Mouse (Mus musculus): ENCODE measurements around the gene Sec31a. TPM values are rescaled to one million over a fixed set of nuclear protein-coding genes. Genes with fewer than 3 reads are reported as not detected.

Gene Sec31a
- 100 to 1,000 TPM; 101 to 111 TPM for total RNA-seq (2021)
- polyA plus RNA-seq (2012; rRNA removed) = 184 and 201 TPM in 2 replicates
- long read RNA-seq, full-length matches to known transcripts = 1 of 88 reads
- long read RNA-seq, partial matches to known transcripts = 26 of 88 reads
- long read RNA-seq, other reads (novel, unspliced or antisense) = 61 of 88 reads

GRCm38 (mm10) chr5:100415761-100416590 is at the start of gene Sec31a:
Gene Sec31a, minus strand, starts transcription at chr5:100416234.
- Histone ChIP-seq H3K27me3 (ENCODE audit: control insufficient read depth, insufficient read depth, low read length) (no peaks in the 10 kb centered on the region), H3K4me3 (peak within 1 kb of the TSS; percentile 91), H3K79me2 (replicated peaks; ENCODE audit: control insufficient read depth, insufficient read depth, low read length) (peaks cover 4% of the 10 kb centered on the region; the same call in 1 of the 2 replicates), H3K9ac (ENCODE audit: low read depth, low read length) (peak within 1 kb of the TSS; percentile 89), H3K36me3 (ENCODE audit: control insufficient read depth, insufficient read depth, low read length) (peaks cover 22% of the 10 kb centered on the region), H3K27ac (peak within 1 kb of the TSS; percentile 89), H3K4me1 (ENCODE audit: control insufficient read depth, insufficient read depth, low read length) (peaks cover 10% of the 10 kb centered on the region)
- DNase-seq = peak; percentile 99
- 0% methylated on average over 76 of the region's 82 CpGs for WGBS
- intact Hi-C loops (cut with DNase I) = loop anchor here (2.0 to 5.0 kb wide), 4 partner anchors 83 to 437 kb away; partner anchors contain the start of genes 4930524J08Rik, Cops4, Helq and Hnrnpd
- TF ChIP-seq CTCF (IDR thresholded peaks at IDR 0.05) = peak; percentile 34
- TF ChIP-seq EP300 (IDR thresholded peaks at IDR 0.05; ENCODE audit: insufficient read depth, low read depth, low read length) = peak; percentile 87; the same call in 1 of the 2 replicates
- TF ChIP-seq POLR2A (IDR thresholded peaks at IDR 0.05; ENCODE audit: insufficient read depth, low read depth, low read length) = peak; percentile 97

- Histone ChIP-seq H3K27me3 (ENCODE audit: control insufficient read depth, insufficient read depth, low read length) (no peaks in the 10 kb centered on the region), H3K4me3 (no peak overlapping the region), H3K9ac (ENCODE audit: low read depth, low read length) (no peak overlapping the region), H3K36me3 (ENCODE audit: control insufficient read depth, insufficient read depth, low read length) (no peaks in the 10 kb centered on the region), H3K4me1 (ENCODE audit: control insufficient read depth, insufficient read depth, low read length) (no peaks in the 10 kb centered on the region), H3K79me2 (replicated peaks; ENCODE audit: control insufficient read depth, insufficient read depth, low read length) (no peaks in the 10 kb centered on the region), H3K27ac (no peak overlapping the region)
- DNase-seq = no peak
- intact Hi-C loops (cut with DNase I) = no loop called here
- 94% methylated on average over 2 of the region's 2 CpGs for WGBS
- no peak for TF ChIP-seq EP300 (IDR thresholded peaks at IDR 0.05; ENCODE audit: insufficient read depth, low read depth, low read length)
- TF ChIP-seq CTCF (IDR thresholded peaks at IDR 0.05) = no peak
- TF ChIP-seq POLR2A (IDR thresholded peaks at IDR 0.05; ENCODE audit: insufficient read depth, low read depth, low read length) = no peak
Observed at GRCm38 (mm10) chr5:100462374-100462773, 46.3 kb upstream of the Sec31a start.

GRCm38 (mm10) chr5:100461526-100461925 is 45.5 kb upstream of the Sec31a start:
- Histone ChIP-seq H3K79me2 (replicated peaks; ENCODE audit: control insufficient read depth, insufficient read depth, low read length) (no peaks in the 10 kb centered on the region), H3K4me1 (ENCODE audit: control insufficient read depth, insufficient read depth, low read length) (no peaks in the 10 kb centered on the region), H3K36me3 (ENCODE audit: control insufficient read depth, insufficient read depth, low read length) (no peaks in the 10 kb centered on the region), H3K27me3 (ENCODE audit: control insufficient read depth, insufficient read depth, low read length) (no peaks in the 10 kb centered on the region), H3K4me3 (no peak overlapping the region), H3K9ac (ENCODE audit: low read depth, low read length) (no peak overlapping the region), H3K27ac (no peak overlapping the region)
- DNase-seq = no peak
- 97% methylated on average over 9 of the region's 9 CpGs for WGBS
- TF ChIP-seq CTCF (IDR thresholded peaks at IDR 0.05) (no peak), EP300 (IDR thresholded peaks at IDR 0.05; ENCODE audit: insufficient read depth, low read depth, low read length) (no peak), POLR2A (IDR thresholded peaks at IDR 0.05; ENCODE audit: insufficient read depth, low read depth, low read length) (no peak)
- intact Hi-C loops (cut with DNase I) = no loop called here

GRCm38 (mm10) chr5:100459468-100459867 is 43.4 kb upstream of the Sec31a start:
- Histone ChIP-seq H3K9ac (ENCODE audit: low read depth, low read length) (no peak overlapping the region), H3K27me3 (ENCODE audit: control insufficient read depth, insufficient read depth, low read length) (no peaks in the 10 kb centered on the region), H3K79me2 (replicated peaks; ENCODE audit: control insufficient read depth, insufficient read depth, low read length) (no peaks in the 10 kb centered on the region), H3K27ac (no peak overlapping the region), H3K36me3 (ENCODE audit: control insufficient read depth, insufficient read depth, low read length) (no peaks in the 10 kb centered on the region), H3K4me3 (no peak overlapping the region), H3K4me1 (ENCODE audit: control insufficient read depth, insufficient read depth, low read length) (no peaks in the 10 kb centered on the region)
- TF ChIP-seq CTCF (IDR thresholded peaks at IDR 0.05) (no peak), EP300 (IDR thresholded peaks at IDR 0.05; ENCODE audit: insufficient read depth, low read depth, low read length) (no peak), POLR2A (IDR thresholded peaks at IDR 0.05; ENCODE audit: insufficient read depth, low read depth, low read length) (no peak)
- 95% methylated on average over 5 of the region's 5 CpGs for WGBS
- intact Hi-C loops (cut with DNase I) = no loop called here
- DNase-seq = no peak

- Histone ChIP-seq H3K27ac (no peak overlapping the region), H3K4me3 (no peak overlapping the region), H3K4me1 (ENCODE audit: control insufficient read depth, insufficient read depth, low read length) (no peaks in the 10 kb centered on the region), H3K36me3 (ENCODE audit: control insufficient read depth, insufficient read depth, low read length) (no peaks in the 10 kb centered on the region), H3K27me3 (ENCODE audit: control insufficient read depth, insufficient read depth, low read length) (no peaks in the 10 kb centered on the region), H3K79me2 (replicated peaks; ENCODE audit: control insufficient read depth, insufficient read depth, low read length) (no peaks in the 10 kb centered on the region), H3K9ac (ENCODE audit: low read depth, low read length) (no peak overlapping the region)
- no peak for DNase-seq
- intact Hi-C loops (cut with DNase I) = no loop called here
- WGBS = 76% methylated on average over 2 of the region's 2 CpGs
- no peak for TF ChIP-seq CTCF (IDR thresholded peaks at IDR 0.05)
- TF ChIP-seq POLR2A (IDR thresholded peaks at IDR 0.05; ENCODE audit: insufficient read depth, low read depth, low read length) = no peak
- no peak for TF ChIP-seq EP300 (IDR thresholded peaks at IDR 0.05; ENCODE audit: insufficient read depth, low read depth, low read length)
Observed at GRCm38 (mm10) chr5:100451871-100452270, 35.8 kb upstream of the Sec31a start.

GRCm38 (mm10) chr5:100438796-100439195 is 22.8 kb upstream of the Sec31a start:
- WGBS = 97% methylated on average over 14 of the region's 14 CpGs
- no peak overlapping the region for H3K4me3 ChIP-seq
- no peaks in the 10 kb centered on the region for H3K27me3 ChIP-seq (ENCODE audit: control insufficient read depth, insufficient read depth, low read length)
- no peaks in the 10 kb centered on the region for H3K79me2 ChIP-seq (replicated peaks; ENCODE audit: control insufficient read depth, insufficient read depth, low read length)
- intact Hi-C loops (cut with DNase I) = no loop called here
- no peaks in the 10 kb centered on the region for H3K4me1 ChIP-seq (ENCODE audit: control insufficient read depth, insufficient read depth, low read length)
- no peak overlapping the region for H3K9ac ChIP-seq (ENCODE audit: low read depth, low read length)
- no peaks in the 10 kb centered on the region for H3K36me3 ChIP-seq (ENCODE audit: control insufficient read depth, insufficient read depth, low read length)
- TF ChIP-seq EP300 (IDR thresholded peaks at IDR 0.05; ENCODE audit: insufficient read depth, low read depth, low read length) (no peak), CTCF (IDR thresholded peaks at IDR 0.05) (no peak), POLR2A (IDR thresholded peaks at IDR 0.05; ENCODE audit: insufficient read depth, low read depth, low read length) (no peak)
- no peak overlapping the region for H3K27ac ChIP-seq
- DNase-seq = no peak

Data from heart, adult 2 months (tissue).